Mouse (Mus musculus): Measurements from ENCODE around the gene Samsn1. TPM values are rescaled to one million over a fixed set of nuclear protein-coding genes. Genes with fewer than 3 reads are reported as not detected.

The Samsn1 gene
- total RNA-seq, 1 experiment: 0.27 TPM

- Histone ChIP-seq H3K9me3 (ENCODE audit: control insufficient read depth, insufficient read depth, low read depth, low read length) (no peaks in the 10 kb centered on the region), H3K9ac (ENCODE audit: insufficient read depth, low read depth, low read length, poor library complexity, severe bottlenecking) (no peak overlapping the region), H3K36me3 (ENCODE audit: control insufficient read depth, insufficient read depth, low read length, poor library complexity, severe bottlenecking) (no peaks in the 10 kb centered on the region), H3K4me1 (ENCODE audit: control insufficient read depth in 2 of 2, insufficient read depth in 2 of 2, low read length in 2 of 2, poor library complexity in 1 of 2) (no peaks in the 10 kb centered on the region), H3K4me3 (ENCODE audit: insufficient read depth in 1 of 2, low read depth in 1 of 2, low read length in 2 of 2, poor library complexity in 1 of 2, severe bottlenecking in 1 of 2) (no peak overlapping the region), H3K27ac (ENCODE audit: insufficient read depth, low read depth, low read length, poor library complexity, severe bottlenecking) (no peak overlapping the region)
- in situ Hi-C loops (cut with MboI; ENCODE audit: low sequenced_read_pairs in 2 of 2, unreplicated experiment in 2 of 2): no loop called here
- TF ChIP-seq ZNF384 (IDR thresholded peaks at IDR 0.05; ENCODE audit: low read depth, low read length) (no peak), CHD2 (IDR thresholded peaks at IDR 0.05; ENCODE audit: low read depth, low read length) (no peak), MAFK (IDR thresholded peaks at IDR 0.05; ENCODE audit: insufficient read depth, low read depth, low read length) (no peak), ZC3H11A (IDR thresholded peaks at IDR 0.05; ENCODE audit: borderline replicate concordance, low read depth, low read length) (no peak), HCFC1 (IDR thresholded peaks at IDR 0.05; ENCODE audit: borderline replicate concordance, insufficient read depth, low read length) (no peak)
- DNase-seq (ENCODE audit: low read depth, low spot score): no peak
Measured at GRCm38 (mm10) chr16:75908635-75909494, 113.2 kb downstream of the Samsn1 start.

- H3K36me3 ChIP-seq (ENCODE audit: control insufficient read depth, insufficient read depth, low read length, poor library complexity, severe bottlenecking): no peaks in the 10 kb centered on the region
- TF ChIP-seq ZNF384 (IDR thresholded peaks at IDR 0.05; ENCODE audit: low read depth, low read length) (no peak), HCFC1 (IDR thresholded peaks at IDR 0.05; ENCODE audit: borderline replicate concordance, insufficient read depth, low read length) (no peak), MAFK (IDR thresholded peaks at IDR 0.05; ENCODE audit: insufficient read depth, low read depth, low read length) (no peak), ZC3H11A (IDR thresholded peaks at IDR 0.05; ENCODE audit: borderline replicate concordance, low read depth, low read length) (no peak), CHD2 (IDR thresholded peaks at IDR 0.05; ENCODE audit: low read depth, low read length) (no peak)
- H3K27ac ChIP-seq (ENCODE audit: insufficient read depth, low read depth, low read length, poor library complexity, severe bottlenecking): no peak overlapping the region
- H3K4me1 ChIP-seq (ENCODE audit: control insufficient read depth in 2 of 2, insufficient read depth in 2 of 2, low read length in 2 of 2, poor library complexity in 1 of 2): no peaks in the 10 kb centered on the region
- DNase-seq (ENCODE audit: low read depth, low spot score): no peak
- no peak overlapping the region for H3K4me3 ChIP-seq (ENCODE audit: insufficient read depth in 1 of 2, low read depth in 1 of 2, low read length in 2 of 2, poor library complexity in 1 of 2, severe bottlenecking in 1 of 2)
- in situ Hi-C loops (cut with MboI; ENCODE audit: low sequenced_read_pairs in 2 of 2, unreplicated experiment in 2 of 2): no loop called here
- no peak overlapping the region for H3K9ac ChIP-seq (ENCODE audit: insufficient read depth, low read depth, low read length, poor library complexity, severe bottlenecking)
- no peaks in the 10 kb centered on the region for H3K9me3 ChIP-seq (ENCODE audit: control insufficient read depth, insufficient read depth, low read depth, low read length)
Measured at GRCm38 (mm10) chr16:75906790-75907189, 115.3 kb downstream of the Samsn1 start.

- no peaks in the 10 kb centered on the region for H3K36me3 ChIP-seq (ENCODE audit: control insufficient read depth, insufficient read depth, low read length, poor library complexity, severe bottlenecking)
- H3K4me3 ChIP-seq (ENCODE audit: insufficient read depth in 1 of 2, low read depth in 1 of 2, low read length in 2 of 2, poor library complexity in 1 of 2, severe bottlenecking in 1 of 2): no peak overlapping the region
- H3K9ac ChIP-seq (ENCODE audit: insufficient read depth, low read depth, low read length, poor library complexity, severe bottlenecking): no peak overlapping the region
- no peaks in the 10 kb centered on the region for H3K9me3 ChIP-seq (ENCODE audit: control insufficient read depth, insufficient read depth, low read depth, low read length)
- H3K4me1 ChIP-seq (ENCODE audit: control insufficient read depth in 2 of 2, insufficient read depth in 2 of 2, low read length in 2 of 2, poor library complexity in 1 of 2): no peaks in the 10 kb centered on the region
- H3K27ac ChIP-seq (ENCODE audit: insufficient read depth, low read depth, low read length, poor library complexity, severe bottlenecking): no peak overlapping the region
- DNase-seq (ENCODE audit: low read depth, low spot score): no peak
- TF ChIP-seq MAFK (IDR thresholded peaks at IDR 0.05; ENCODE audit: insufficient read depth, low read depth, low read length) (no peak), HCFC1 (IDR thresholded peaks at IDR 0.05; ENCODE audit: borderline replicate concordance, insufficient read depth, low read length) (no peak), ZNF384 (IDR thresholded peaks at IDR 0.05; ENCODE audit: low read depth, low read length) (no peak), ZC3H11A (IDR thresholded peaks at IDR 0.05; ENCODE audit: borderline replicate concordance, low read depth, low read length) (no peak), CHD2 (IDR thresholded peaks at IDR 0.05; ENCODE audit: low read depth, low read length) (no peak)
- in situ Hi-C loops (cut with MboI; ENCODE audit: low sequenced_read_pairs in 2 of 2, unreplicated experiment in 2 of 2): no loop called here
Measured at GRCm38 (mm10) chr16:75906260-75906659, 115.8 kb downstream of the Samsn1 start.

- in situ Hi-C loops (cut with MboI; ENCODE audit: low sequenced_read_pairs in 2 of 2, unreplicated experiment in 2 of 2): no loop called here
- Histone ChIP-seq H3K4me3 (ENCODE audit: insufficient read depth in 1 of 2, low read depth in 1 of 2, low read length in 2 of 2, poor library complexity in 1 of 2, severe bottlenecking in 1 of 2) (no peak overlapping the region), H3K9me3 (ENCODE audit: control insufficient read depth, insufficient read depth, low read depth, low read length) (no peaks in the 10 kb centered on the region), H3K36me3 (ENCODE audit: control insufficient read depth, insufficient read depth, low read length, poor library complexity, severe bottlenecking) (no peaks in the 10 kb centered on the region), H3K9ac (ENCODE audit: insufficient read depth, low read depth, low read length, poor library complexity, severe bottlenecking) (no peak overlapping the region), H3K4me1 (ENCODE audit: control insufficient read depth in 2 of 2, insufficient read depth in 2 of 2, low read length in 2 of 2, poor library complexity in 1 of 2) (no peaks in the 10 kb centered on the region), H3K27ac (ENCODE audit: insufficient read depth, low read depth, low read length, poor library complexity, severe bottlenecking) (no peak overlapping the region)
- no peak for TF ChIP-seq ZNF384 (IDR thresholded peaks at IDR 0.05; ENCODE audit: low read depth, low read length)
- TF ChIP-seq CHD2 (IDR thresholded peaks at IDR 0.05; ENCODE audit: low read depth, low read length): no peak
- no peak for TF ChIP-seq ZC3H11A (IDR thresholded peaks at IDR 0.05; ENCODE audit: borderline replicate concordance, low read depth, low read length)
- no peak for TF ChIP-seq HCFC1 (IDR thresholded peaks at IDR 0.05; ENCODE audit: borderline replicate concordance, insufficient read depth, low read length)
- TF ChIP-seq MAFK (IDR thresholded peaks at IDR 0.05; ENCODE audit: insufficient read depth, low read depth, low read length): no peak
- DNase-seq (ENCODE audit: low read depth, low spot score): no peak
Measured at GRCm38 (mm10) chr16:75905324-75905723, 116.8 kb downstream of the Samsn1 start.

Data from ES-E14 (cell line).